Mouse (Mus musculus): ENCODE results near the gene Ubb.

Ubb gene

GRCm38 (mm10) chr11:62553186-62553585, 2.2 kb downstream of the Ubb start:
- no peak for DNase-seq

- DNase-seq: no peak
These were observed 2.7 kb downstream of the Ubb start for GRCm38 (mm10) chr11:62553633-62554032.

GRCm38 (mm10) chr11:62554163-62554855, 3.3 kb downstream of the Ubb start:
- DNase-seq: no peak

DNA sequence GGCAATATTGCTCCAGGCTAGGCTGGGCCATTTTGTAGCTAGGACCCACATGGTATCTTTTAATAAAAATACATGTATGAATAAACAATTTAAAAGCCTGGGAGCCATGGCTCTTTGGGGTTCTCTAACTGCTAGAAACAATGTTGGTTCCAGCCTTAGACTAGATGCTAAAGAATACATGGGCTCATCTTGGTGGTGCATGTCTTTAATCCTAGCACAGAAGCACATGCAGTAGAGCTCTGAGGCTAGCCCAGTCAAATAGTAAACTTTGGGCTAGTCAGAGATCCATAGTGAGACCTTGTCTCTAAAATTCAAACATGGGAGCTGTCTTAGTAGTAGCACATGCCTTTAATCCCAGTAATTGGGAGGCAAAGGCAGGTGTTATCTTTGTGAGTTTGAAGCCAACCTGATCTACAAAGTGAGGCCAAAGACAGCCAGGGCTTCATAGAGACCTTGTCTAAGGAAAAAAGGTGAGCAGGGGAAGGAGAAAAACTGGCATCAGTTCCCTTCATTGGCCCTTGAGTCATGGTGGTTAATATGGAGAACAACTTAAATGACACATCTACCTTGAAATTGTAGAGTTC, 4.1 kb downstream of the Ubb start:
- no peak for DNase-seq

DNA sequence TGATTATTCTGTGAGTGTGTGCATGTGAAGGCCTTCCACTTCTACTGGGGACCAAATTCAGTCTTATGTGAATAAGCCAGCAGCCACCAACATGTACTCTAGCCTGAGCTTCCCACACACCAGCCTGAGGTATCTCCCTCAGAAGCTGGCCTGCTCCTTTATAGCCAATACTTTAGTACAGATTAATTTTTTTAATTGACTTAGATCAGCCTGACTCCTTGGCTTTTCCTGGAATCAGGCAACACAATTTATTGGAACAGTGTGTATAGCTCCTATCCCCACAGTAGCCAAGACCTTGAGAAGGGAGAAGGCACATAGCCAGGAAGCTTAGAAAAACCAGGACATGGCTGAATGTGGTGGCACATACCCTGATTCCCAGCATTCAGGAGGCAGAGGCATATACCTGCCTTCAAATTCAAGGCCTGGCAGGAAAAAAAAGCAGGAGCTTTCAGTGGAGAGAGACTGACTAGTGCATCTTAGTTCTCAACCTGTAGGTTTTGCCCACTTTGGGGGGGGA, 5.0 kb downstream of the Ubb start:
- DNase-seq: no peak

DNA sequence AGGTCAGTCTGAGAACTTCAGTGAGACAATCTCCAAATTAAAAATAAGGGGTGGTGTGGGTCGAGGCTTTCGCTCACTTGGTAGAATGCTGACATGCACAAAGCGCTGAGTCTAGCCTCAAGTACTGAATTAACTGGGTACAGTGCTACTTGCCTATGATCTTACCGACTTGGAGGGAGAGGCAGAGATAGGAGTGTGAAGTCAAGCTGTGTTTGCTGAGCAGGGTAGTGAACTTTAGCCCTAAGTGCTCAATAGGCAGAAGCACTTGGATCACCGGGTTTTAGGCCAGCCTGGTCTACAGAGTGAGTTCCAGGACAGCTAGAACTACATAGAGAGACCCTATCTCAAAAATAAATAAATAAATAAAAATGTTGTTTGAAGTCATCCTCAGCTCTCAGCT, 6.2 kb downstream of the Ubb start:
- DNase-seq: no peak

- DNase-seq: no peak
These were observed 7.2 kb downstream of the Ubb start for GRCm38 (mm10) chr11:62558152-62558551.

DNA sequence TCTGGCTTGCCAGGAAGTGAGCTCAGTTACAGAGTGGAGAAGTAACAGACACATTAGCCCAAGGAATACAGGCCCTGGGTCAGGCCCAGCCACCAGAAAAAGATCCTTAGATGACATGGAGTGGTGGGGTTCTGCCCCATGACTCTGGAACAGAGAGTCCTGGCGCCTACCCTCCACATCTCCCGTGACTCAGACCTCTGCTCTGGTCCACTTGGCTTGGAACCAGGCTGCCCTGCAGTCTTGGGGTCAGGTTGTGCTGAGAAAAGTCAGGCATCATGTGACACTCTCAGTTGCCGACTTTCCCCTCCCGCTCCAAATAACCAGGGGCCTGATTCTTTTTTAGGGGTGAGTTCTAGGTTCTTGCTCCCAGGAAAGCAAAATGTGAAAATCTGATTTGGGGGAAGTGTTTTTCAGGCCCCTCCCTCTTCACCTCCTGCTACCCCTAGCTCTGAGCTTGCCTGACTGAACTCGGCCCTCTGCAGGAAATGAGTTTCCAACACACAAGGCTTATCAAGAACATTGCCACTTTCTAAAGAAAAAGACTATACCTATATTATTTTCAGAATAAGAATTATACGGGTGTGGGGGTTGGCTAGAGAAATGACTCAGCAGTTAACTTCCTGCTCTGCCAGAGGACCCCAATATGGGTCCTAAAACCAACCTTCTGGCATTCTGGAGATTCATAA, 8.1 kb downstream of the Ubb start:
- no peak for DNase-seq

DNA sequence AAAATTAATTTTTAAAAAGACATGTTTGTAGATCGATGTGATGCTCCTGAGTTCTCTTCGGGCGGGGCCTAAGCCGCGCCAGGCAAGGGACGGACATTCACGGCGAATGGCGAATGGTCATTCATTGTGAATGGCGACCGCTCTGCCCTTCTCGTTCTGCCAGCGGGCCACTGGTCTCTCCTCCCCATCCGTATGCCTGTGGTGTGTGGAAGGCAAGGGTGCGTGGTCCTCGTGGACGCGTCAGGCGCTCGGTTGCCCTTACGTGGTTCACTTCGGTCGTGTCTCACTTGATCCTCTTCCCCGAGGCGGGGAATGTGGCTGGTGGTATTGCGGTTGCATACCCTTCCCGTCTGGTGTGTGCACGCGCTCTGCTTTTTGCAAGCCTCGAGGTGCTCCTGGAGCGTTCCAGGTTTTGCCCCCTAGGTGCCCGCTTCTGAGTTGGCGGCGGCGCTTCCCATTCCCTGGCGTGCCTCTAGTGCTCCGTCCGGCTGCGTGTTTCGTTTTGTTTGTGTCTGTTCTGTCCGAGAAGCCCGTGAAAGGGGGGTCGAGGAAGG, 9.6 kb downstream of the Ubb start:
- DNase-seq: no peak

DNA sequence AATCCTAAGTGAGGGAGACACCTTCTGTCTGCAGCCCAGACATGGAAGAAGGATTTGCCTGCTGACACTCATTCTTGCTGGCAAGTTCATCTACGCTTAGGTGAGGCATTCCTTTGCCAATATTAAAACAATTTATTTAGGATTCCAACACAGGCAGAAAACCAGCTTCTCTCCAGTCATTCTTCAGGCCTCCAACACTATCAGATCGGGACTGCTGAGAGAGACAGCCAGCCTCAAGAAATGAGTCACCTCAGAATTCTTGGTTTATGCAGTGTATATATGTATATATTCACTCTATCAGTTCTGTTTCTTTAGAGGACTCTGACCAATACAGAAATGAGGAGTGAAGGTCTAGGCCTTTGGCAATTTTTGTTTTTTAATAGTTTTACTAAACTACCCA, 12.6 kb downstream of the Ubb start:
- no peak for DNase-seq

- no peak for DNase-seq
These were observed 14.8 kb downstream of the Ubb start for GRCm38 (mm10) chr11:62565747-62566146.

GRCm38 (mm10) chr11:62566211-62566610, 15.2 kb downstream of the Ubb start:
- DNase-seq: no peak

- DNase-seq: no peak
These were observed 17.3 kb downstream of the Ubb start for GRCm38 (mm10) chr11:62568300-62568699.

DNA sequence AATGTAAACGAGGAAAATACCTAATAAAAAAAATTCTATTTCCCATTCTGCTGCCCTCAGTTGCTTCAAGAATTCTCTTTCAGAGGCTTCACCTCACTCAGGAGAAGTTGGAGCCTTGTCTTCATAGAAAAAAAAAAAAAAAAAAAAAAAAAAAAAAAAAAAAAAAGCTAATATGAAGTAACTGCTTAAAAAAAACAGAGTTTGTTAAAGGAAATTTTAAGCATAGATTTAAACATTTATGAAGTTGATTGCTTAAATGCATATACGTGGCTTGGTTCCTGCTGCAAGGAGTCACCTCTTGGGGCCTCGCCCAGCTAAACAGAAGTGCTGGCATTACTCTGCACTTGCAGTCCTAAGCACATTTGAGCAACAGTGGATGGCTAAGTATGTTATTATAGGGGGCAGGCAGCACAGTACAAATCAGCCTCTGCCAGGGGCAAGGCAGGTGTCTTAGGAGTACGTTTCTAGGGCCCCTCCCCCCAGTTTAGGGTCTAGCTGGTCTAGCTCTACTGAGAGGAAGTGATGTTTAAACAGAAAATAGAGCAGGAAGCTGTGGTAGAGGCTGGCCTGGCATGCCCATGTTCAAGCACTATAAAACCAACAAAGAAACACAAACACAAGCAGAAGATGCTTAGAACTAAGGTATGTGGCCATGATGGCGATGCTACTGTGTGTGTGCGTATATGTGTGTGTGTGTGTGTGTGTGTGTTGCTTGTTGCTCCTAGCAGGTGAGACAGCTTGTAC, 23.2 kb downstream of the Ubb start, which contains the start of gene Trpv2:
Gene Trpv2, plus strand, starts transcription at position 528 of the 744 bp plus-strand sequence.
- no peak for DNase-seq

DNA sequence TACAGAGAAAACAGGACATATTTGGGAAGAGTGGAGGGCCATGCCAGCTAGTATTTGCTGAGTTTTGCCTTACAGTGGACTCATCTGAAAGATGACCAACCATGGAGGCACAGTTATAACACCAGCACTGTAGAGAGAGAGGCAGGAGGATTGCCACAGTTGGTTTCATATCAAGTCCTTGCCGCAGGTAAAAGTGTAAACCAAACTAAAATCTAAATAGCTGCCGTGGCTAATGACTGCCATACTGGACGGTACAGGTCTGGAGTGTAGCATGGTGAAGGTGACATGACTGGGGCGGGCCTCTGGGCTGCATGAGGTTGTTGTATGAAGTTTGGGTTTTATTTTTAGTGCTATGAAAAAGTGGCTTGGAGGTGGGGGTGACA, 23.7 kb downstream of the Ubb start:
- DNase-seq: no peak

- peak; percentile 91 for DNase-seq
These were observed 24.3 kb downstream of the Ubb start for GRCm38 (mm10) chr11:62575297-62575658.

- DNase-seq: peak; percentile 76
These were observed 24.9 kb downstream of the Ubb start for GRCm38 (mm10) chr11:62575659-62576438.

GRCm38 (mm10) chr11:62576530-62577152, 25.7 kb downstream of the Ubb start:
- no peak for DNase-seq

DNA sequence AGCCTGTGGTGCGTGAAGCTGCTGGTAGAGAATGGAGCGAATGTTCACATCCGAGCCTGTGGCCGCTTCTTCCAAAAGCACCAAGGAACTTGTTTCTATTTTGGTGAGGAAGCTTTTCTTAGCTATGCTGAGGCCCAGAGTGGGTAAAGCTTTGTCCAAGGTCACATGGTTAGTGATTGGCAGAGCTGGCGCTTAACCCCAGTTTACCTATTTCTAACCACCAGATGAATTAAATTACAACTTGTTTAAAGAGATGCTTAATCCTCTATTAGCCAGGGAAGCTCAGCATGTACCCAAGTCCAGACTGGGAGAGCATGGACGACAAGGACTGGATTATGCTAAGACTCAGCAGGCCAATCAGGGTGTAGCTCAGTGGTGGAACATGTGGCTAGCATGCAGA, 32.1 kb downstream of the Ubb start:
- DNase-seq: no peak

DNA sequence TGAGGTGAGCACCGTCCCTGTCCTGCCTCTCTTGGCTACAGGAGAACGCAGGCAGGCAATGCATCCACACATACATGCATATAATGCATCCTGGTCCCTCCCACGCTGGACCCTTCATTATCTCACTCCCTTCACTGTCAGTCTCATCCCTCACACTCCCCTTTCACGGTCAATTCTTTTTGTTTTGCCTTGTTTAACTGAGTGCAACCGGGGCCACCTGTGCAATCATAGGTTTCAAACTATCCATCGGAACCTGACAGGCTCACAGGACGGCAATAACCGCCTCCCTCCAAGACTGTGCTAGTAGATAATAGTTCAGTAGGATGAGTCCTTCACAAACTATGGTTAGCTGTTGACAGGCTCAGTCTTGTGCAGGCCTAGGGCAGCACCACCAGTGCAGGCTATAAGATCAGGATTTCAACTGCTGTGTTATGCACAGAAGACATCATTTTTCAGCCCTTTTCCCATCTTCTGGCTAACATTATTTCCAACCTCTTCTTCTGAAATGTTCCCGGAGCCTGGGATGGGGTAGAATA, 33.8 kb downstream of the Ubb start:
- no peak for DNase-seq

GRCm38 (mm10) chr11:62587034-62587433, 36.1 kb downstream of the Ubb start:
- no peak for DNase-seq

GRCm38 (mm10) chr11:62589391-62589790, 38.4 kb downstream of the Ubb start:
- no peak for DNase-seq

Measured in cerebellum, adult 8-10 months (tissue).